Mouse (Mus musculus): Measurements from ENCODE around the gene Ttf2. TPM values are rescaled to one million over a fixed set of nuclear protein-coding genes. Genes with fewer than 3 reads are reported as not detected.

Gene Ttf2
- polyA plus RNA-seq, 1 experiment from 2014 or later = 12.3 TPM

- ATAC-seq (ENCODE audit: insufficient read depth, low FRiP score) = no peak
- H3K4me3 ChIP-seq (replicated peaks; ENCODE audit: low read length) = no peak overlapping the region
- H3K4me2 ChIP-seq (ENCODE audit: low read depth, low read length) = no peak overlapping the region
- WGBS = 71% methylated on average over 4 of the region's 4 CpGs
- H3K4me1 ChIP-seq (ENCODE audit: control insufficient read depth, insufficient read depth, low read length) = no peaks in the 10 kb centered on the region; the same call in 1 of the 2 replicates
- no peak overlapping the region for H3K9ac ChIP-seq (ENCODE audit: low read length)
- no peak overlapping the region for H3K27ac ChIP-seq (ENCODE audit: low read length)
- no peaks in the 10 kb centered on the region for H3K9me3 ChIP-seq (replicated peaks; ENCODE audit: control insufficient read depth, low read length)
- H3K36me3 ChIP-seq (ENCODE audit: control insufficient read depth, insufficient read depth, low read length) = no peaks in the 10 kb centered on the region
- no peaks in the 10 kb centered on the region for H3K27me3 ChIP-seq (ENCODE audit: control insufficient read depth, insufficient read depth, low read length)
Measured at GRCm38 (mm10) chr3:101010589-101011202, 41.2 kb upstream of the Ttf2 start.

DNA sequence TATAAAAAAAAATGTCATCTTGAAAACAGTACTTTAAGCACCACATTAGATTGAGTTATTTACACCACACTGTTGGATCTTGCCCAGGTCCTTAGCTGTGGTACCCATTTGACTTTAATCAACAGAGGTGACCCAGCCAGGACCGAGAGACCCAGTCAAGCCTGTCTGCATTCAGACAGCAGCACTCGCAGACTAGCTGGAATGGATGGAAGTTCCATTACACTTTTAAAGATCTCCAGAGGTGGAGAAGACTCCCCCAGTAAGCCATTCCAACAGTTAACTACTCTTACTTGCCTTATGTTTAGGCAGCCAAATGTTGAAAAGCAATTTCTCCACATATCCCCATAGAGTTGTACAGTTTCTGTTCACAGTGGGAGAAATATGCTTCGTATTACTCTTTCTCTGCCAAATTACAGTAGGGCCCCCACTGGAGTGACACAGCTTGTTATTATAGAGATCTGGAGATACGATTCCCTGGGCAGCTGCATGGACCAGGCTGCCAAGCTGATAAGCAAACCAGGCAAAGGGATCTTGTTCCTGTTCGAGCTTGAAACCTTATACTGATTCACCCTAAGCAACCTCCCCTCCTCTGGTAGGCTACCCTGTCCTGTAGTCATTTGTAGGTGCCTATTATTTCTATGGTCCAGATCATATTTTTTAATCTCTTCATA lies 37.8 kb upstream of the Ttf2 start:
- WGBS = 66% methylated on average over 5 of the region's 5 CpGs
- H3K4me3 ChIP-seq (replicated peaks; ENCODE audit: low read length) = no peak overlapping the region

DNA sequence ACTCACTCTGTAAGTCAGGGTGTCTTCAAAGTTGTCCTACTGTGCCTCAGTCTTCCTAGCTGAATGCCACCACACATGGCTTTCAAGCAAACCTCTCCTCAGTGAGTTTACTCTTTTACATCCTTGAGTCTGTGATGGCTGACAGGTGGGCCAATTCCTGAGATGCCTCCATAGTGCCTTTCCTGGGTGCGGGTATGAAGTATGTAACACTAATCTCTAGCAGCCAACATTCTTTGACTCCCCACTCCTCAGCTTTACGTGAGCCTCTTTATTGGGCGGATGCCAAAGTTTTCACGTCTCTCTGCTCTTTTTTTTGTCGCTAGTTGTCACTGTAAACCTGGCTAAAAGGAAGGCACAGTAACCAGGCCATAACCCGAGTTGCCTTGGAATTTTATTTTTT lies 35.9 kb upstream of the Ttf2 start:
- Histone ChIP-seq H3K4me2 (ENCODE audit: low read depth, low read length) (no peak overlapping the region), H3K36me3 (ENCODE audit: control insufficient read depth, insufficient read depth, low read length) (no peaks in the 10 kb centered on the region), H3K27me3 (ENCODE audit: control insufficient read depth, insufficient read depth, low read length) (no peaks in the 10 kb centered on the region), H3K9ac (ENCODE audit: low read length) (no peak overlapping the region), H3K4me1 (ENCODE audit: control insufficient read depth, insufficient read depth, low read length) (no peaks in the 10 kb centered on the region), H3K27ac (ENCODE audit: low read length) (no peak overlapping the region), H3K4me3 (replicated peaks; ENCODE audit: low read length) (no peak overlapping the region), H3K9me3 (replicated peaks; ENCODE audit: control insufficient read depth, low read length) (no peaks in the 10 kb centered on the region)
- 64% methylated on average over 6 of the region's 6 CpGs for WGBS
- ATAC-seq (ENCODE audit: insufficient read depth, low FRiP score) = no peak

More for the DNA sequence above, 37.8 kb upstream of the Ttf2 start:
- Histone ChIP-seq H3K9ac (ENCODE audit: low read length) (no peak overlapping the region), H3K4me1 (ENCODE audit: control insufficient read depth, insufficient read depth, low read length) (no peaks in the 10 kb centered on the region), H3K9me3 (replicated peaks; ENCODE audit: control insufficient read depth, low read length) (no peaks in the 10 kb centered on the region), H3K27ac (ENCODE audit: low read length) (no peak overlapping the region), H3K36me3 (ENCODE audit: control insufficient read depth, insufficient read depth, low read length) (no peaks in the 10 kb centered on the region), H3K27me3 (ENCODE audit: control insufficient read depth, insufficient read depth, low read length) (no peaks in the 10 kb centered on the region), H3K4me2 (ENCODE audit: low read depth, low read length) (no peak overlapping the region)
- ATAC-seq (ENCODE audit: insufficient read depth, low FRiP score) = no peak

DNA sequence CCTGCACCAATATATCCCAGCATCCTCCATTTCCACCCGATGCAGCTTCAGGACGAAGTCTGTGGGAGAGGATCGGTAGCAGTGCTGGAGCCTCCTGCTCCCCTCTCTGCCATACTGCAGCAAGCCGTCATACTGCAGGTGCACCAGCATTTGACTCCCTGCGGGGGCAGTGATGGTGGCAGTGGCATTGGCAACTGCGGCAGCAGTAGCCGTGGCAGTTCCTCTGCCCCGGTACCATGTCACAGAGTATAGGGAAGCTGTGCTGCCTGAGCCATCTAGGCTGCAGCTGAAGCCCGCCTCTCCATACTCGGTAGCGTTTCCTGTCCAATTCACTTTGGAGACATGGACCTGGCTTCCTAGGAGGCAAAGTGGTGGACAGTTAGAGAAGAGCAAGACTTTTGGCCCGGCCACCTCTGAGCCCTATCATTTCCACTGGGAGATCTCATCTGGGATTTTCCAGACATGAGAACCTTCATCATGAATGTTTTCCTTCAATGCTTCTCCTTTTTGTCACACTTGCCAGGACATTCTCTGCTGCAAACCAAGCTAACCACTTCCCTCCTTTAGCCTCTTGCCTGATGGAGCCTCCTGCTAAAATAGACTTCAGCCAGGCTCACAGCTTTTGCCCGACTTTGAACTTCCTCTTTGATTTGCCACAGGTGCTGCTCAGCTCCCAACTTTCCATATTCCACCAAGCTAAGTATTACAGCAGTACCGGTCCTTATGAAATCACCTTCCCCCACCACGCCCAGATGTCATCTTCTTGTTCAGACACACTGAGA lies 34.3 kb upstream of the Ttf2 start:
- WGBS = 78% methylated on average over 15 of the region's 15 CpGs
- H3K36me3 ChIP-seq (ENCODE audit: control insufficient read depth, insufficient read depth, low read length) = no peaks in the 10 kb centered on the region
- no peak for ATAC-seq (ENCODE audit: insufficient read depth, low FRiP score)
- H3K9me3 ChIP-seq (replicated peaks; ENCODE audit: control insufficient read depth, low read length) = no peaks in the 10 kb centered on the region
- no peak overlapping the region for H3K4me2 ChIP-seq (ENCODE audit: low read depth, low read length)
- no peaks in the 10 kb centered on the region for H3K4me1 ChIP-seq (ENCODE audit: control insufficient read depth, insufficient read depth, low read length)
- H3K4me3 ChIP-seq (replicated peaks; ENCODE audit: low read length) = no peak overlapping the region
- H3K9ac ChIP-seq (ENCODE audit: low read length) = no peak overlapping the region
- H3K27me3 ChIP-seq (ENCODE audit: control insufficient read depth, insufficient read depth, low read length) = no peaks in the 10 kb centered on the region
- no peak overlapping the region for H3K27ac ChIP-seq (ENCODE audit: low read length)

DNA sequence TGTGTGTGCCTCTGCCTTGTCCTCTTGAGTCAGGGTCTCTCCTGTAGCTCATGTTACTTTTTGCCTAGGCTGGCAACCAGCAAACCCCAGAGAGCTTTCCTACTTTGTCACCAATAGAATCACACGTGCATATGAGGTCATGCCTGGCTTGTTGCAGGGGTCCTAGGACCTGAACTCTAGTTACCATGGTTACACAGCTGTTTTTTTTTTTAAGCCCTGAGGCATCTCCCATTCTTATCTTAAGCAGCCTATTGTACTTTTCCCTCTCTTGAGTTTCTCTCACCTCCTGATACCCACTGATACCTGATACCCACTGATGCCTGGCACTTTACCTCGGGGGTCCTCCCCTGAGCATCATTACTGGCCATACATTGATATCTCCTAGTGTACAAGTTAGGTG lies 30.3 kb upstream of the Ttf2 start:
- ATAC-seq (ENCODE audit: insufficient read depth, low FRiP score) = no peak
- Histone ChIP-seq H3K4me1 (ENCODE audit: control insufficient read depth, insufficient read depth, low read length) (no peaks in the 10 kb centered on the region), H3K4me3 (replicated peaks; ENCODE audit: low read length) (no peak overlapping the region), H3K9ac (ENCODE audit: low read length) (no peak overlapping the region), H3K4me2 (ENCODE audit: low read depth, low read length) (no peak overlapping the region), H3K27ac (ENCODE audit: low read length) (no peak overlapping the region), H3K27me3 (ENCODE audit: control insufficient read depth, insufficient read depth, low read length) (no peaks in the 10 kb centered on the region), H3K9me3 (replicated peaks; ENCODE audit: control insufficient read depth, low read length) (no peaks in the 10 kb centered on the region), H3K36me3 (ENCODE audit: control insufficient read depth, insufficient read depth, low read length) (no peaks in the 10 kb centered on the region)
- WGBS = 31% methylated on average over 2 of the region's 2 CpGs

DNA sequence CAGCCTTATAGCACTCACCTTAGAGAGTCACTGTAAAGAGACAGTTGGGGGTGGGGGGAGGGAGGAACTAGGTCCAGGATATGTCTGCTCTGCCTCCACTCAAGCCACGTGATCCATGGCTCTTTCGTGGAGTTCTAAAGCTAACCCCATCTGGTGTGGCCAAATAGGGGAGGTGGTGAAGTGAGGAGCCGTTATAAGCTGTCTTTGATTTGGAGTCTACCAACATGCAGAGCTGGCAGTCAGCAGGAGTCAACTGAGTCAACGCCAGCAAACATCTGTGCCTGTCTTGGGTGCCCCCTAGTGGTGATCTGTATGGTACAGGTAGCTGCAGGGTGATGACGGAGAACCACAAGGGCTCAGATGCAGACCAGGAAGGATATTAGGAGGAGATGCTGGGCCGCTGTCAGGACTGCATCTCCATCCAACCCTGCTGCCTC lies 29.5 kb upstream of the Ttf2 start:
- 30% methylated on average over 6 of the region's 6 CpGs for whole genome bisulfite sequencing
- no peaks in the 10 kb centered on the region for H3K36me3 ChIP-seq (ENCODE audit: control insufficient read depth, insufficient read depth, low read length)
- H3K4me1 ChIP-seq (ENCODE audit: control insufficient read depth, insufficient read depth, low read length) = no peaks in the 10 kb centered on the region
- no peak overlapping the region for H3K27ac ChIP-seq (ENCODE audit: low read length)
- H3K9me3 ChIP-seq (replicated peaks; ENCODE audit: control insufficient read depth, low read length) = no peaks in the 10 kb centered on the region
- H3K27me3 ChIP-seq (ENCODE audit: control insufficient read depth, insufficient read depth, low read length) = no peaks in the 10 kb centered on the region
- H3K4me2 ChIP-seq (ENCODE audit: low read depth, low read length) = no peak overlapping the region; the same call in 1 of the 2 replicates
- no peak overlapping the region for H3K4me3 ChIP-seq (replicated peaks; ENCODE audit: low read length)
- ATAC-seq (ENCODE audit: insufficient read depth, low FRiP score) = no peak
- H3K9ac ChIP-seq (ENCODE audit: low read length) = no peak overlapping the region

DNA sequence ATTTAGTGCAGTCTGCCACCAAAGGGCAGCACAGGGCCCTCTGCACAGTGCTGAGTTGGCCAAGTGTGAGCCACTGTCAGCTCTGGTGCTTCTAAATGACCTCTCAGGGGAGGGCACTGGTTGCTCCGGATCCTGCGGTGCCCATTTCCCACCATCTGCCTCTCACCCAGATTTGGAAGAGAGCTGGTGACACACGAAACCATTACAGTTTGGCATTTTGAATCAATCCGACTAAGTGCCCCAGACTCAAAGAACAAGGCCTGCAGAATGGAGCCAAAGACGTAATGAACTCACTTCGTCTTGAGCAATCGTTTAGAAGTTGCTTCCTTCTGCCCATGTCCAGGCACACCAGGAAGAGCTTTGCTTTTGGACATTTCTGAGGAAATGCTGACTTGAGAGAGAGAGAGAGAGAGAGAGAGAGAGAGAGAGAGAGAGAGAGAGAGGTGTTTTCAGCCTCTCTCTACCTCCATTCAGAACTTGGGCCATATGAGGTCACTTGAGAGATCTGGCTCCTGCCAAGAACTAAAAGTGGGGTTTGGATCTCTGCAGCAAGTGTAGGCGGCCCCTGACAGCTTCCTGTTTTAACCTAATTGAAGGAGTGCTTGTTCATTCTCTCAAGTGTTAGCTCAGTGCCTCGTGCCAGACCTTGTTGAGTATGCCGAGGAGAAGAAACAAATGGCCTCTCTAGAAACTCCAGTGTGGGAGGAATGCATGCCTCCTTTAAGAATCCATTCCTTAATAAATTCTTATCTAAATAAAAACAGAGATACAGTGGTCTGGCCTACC lies 28.5 kb upstream of the Ttf2 start:
- Histone ChIP-seq H3K9me3 (replicated peaks; ENCODE audit: control insufficient read depth, low read length) (no peaks in the 10 kb centered on the region), H3K36me3 (ENCODE audit: control insufficient read depth, insufficient read depth, low read length) (no peaks in the 10 kb centered on the region), H3K4me3 (replicated peaks; ENCODE audit: low read length) (no peak overlapping the region), H3K27me3 (ENCODE audit: control insufficient read depth, insufficient read depth, low read length) (no peaks in the 10 kb centered on the region), H3K9ac (ENCODE audit: low read length) (no peak overlapping the region), H3K27ac (ENCODE audit: low read length) (no peak overlapping the region), H3K4me2 (ENCODE audit: low read depth, low read length) (no peak overlapping the region), H3K4me1 (ENCODE audit: control insufficient read depth, insufficient read depth, low read length) (0 out of 2 replicates have a peak, but pooled peaks cover 4% of the 10 kb centered on the region)
- WGBS = 65% methylated on average over 10 of the region's 10 CpGs
- ATAC-seq (ENCODE audit: insufficient read depth, low FRiP score) = peak; percentile 33; the same call in 1 of the 2 replicates

GRCm38 (mm10) chr3:100994252-100994651 lies 24.8 kb upstream of the Ttf2 start:
- H3K36me3 ChIP-seq (ENCODE audit: control insufficient read depth, insufficient read depth, low read length) = no peaks in the 10 kb centered on the region
- WGBS = 82% methylated on average over 4 of the region's 4 CpGs
- 0 out of 2 replicates have a peak, but pooled peaks cover 4% of the 10 kb centered on the region for H3K4me1 ChIP-seq (ENCODE audit: control insufficient read depth, insufficient read depth, low read length)
- H3K27ac ChIP-seq (ENCODE audit: low read length) = no peak overlapping the region
- no peak overlapping the region for H3K4me2 ChIP-seq (ENCODE audit: low read depth, low read length)
- ATAC-seq (ENCODE audit: insufficient read depth, low FRiP score) = no peak
- no peaks in the 10 kb centered on the region for H3K27me3 ChIP-seq (ENCODE audit: control insufficient read depth, insufficient read depth, low read length)
- H3K4me3 ChIP-seq (replicated peaks; ENCODE audit: low read length) = no peak overlapping the region
- no peaks in the 10 kb centered on the region for H3K9me3 ChIP-seq (replicated peaks; ENCODE audit: control insufficient read depth, low read length)
- no peak overlapping the region for H3K9ac ChIP-seq (ENCODE audit: low read length)
